Mouse (Mus musculus) lung, embryonic 16.5 days (tissue): ENCODE measurements around the gene Tmem98. TPM values are rescaled to one million over a fixed set of nuclear protein-coding genes. Genes with fewer than 3 reads are reported as not detected.

Experiments
- ATAC-seq: fragments of 200-750 bp; cut with Nextera tagmentation; 2 replicates; pipeline ENCODE4 v1.8.0; 2017; ENCODE audit warnings: low read depth, mild to moderate bottlenecking, moderate library complexity
- H3K27ac ChIP-seq: fragments of 300-500 bp; sonication (generic); 2 replicates; pipeline ENCODE4 v1.5.1; 2014; ENCODE audit warnings: mild to moderate bottlenecking, control low read depth, low read length
- H3K27me3 ChIP-seq: fragments of 300-500 bp; sonication (generic); 2 replicates; pipeline ENCODE4 v1.6.1; 2014; ENCODE audit warnings: low read depth, low read length, mixed read lengths; ENCODE audit not compliant: control insufficient read depth, insufficient read depth
- H3K36me3 ChIP-seq: fragments of 300-500 bp; sonication (generic); 2 replicates; pipeline ENCODE4 v1.6.1; 2014; ENCODE audit warnings: low read length; ENCODE audit not compliant: control insufficient read depth, insufficient read depth
- H3K4me1 ChIP-seq: fragments of 300-500 bp; sonication (generic); replicated peaks from 2 replicates; pipeline ENCODE4 v1.6.1; 2014; ENCODE audit warnings: low read length, mixed read lengths; ENCODE audit not compliant: control insufficient read depth, insufficient read depth
- H3K4me2 ChIP-seq: fragments of 300-500 bp; sonication (generic); 2 replicates; pipeline ENCODE4 v1.6.1; 2014; ENCODE audit warnings: low read depth, low read length, control low read depth
- H3K4me3 ChIP-seq: fragments of 300-500 bp; sonication (generic); 2 replicates; pipeline ENCODE4 v1.5.1; 2014; ENCODE audit warnings: mild to moderate bottlenecking, low read length, control low read depth
- H3K9ac ChIP-seq: fragments of 300-500 bp; sonication (generic); 2 replicates; pipeline ENCODE4 v1.6.1; 2014; ENCODE audit warnings: low read length, control low read depth
- H3K9me3 ChIP-seq: fragments of 300-500 bp; sonication (generic); 2 replicates; pipeline ENCODE4 v1.6.1; 2016; ENCODE audit warnings: low read length; ENCODE audit not compliant: control insufficient read depth
- WGBS: fragments of 180-500 bp; shearing (Covaris S2); extraction: QIAGEN DNeasy Blood & Tissue Kit; methylation state at CpG from one replicate; pipeline ENCODE4 v1.1.7; 2014; 5-methylcytosine and 5-hydroxymethylcytosine counted together
- polyA plus RNA-seq: library from polyadenylated mRNA; unstranded; fragments of >200 nt; fragmentation: Nextera tagmentation; extraction: Ambion mirVana; gene quantifications from 2 replicates; pipeline ENCODE4 v1.2.1, GENCODE M21; 2015

The Tmem98 gene
- polyA plus RNA-seq, 1 experiment from 2014 or later: 123 TPM

DNA sequence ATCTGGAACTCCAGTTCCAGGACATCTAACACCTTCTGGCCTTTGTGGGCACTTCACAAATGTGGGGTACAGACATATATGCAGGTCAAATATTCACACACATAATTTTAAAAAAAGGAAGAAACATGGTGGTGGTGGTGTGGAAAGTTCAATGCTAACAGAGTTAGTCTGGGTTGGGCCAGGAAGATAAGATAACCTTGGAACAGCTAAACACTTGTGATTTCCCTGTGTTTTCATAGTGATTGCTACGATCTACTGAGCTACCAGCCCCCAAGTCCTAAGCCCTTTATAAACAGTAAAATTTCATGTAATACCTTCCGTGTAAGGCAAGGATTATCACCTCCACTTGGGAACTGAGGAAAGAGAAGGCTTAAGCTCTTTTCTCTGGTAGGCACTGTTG lies 46.9 kb downstream of the Tmem98 start:
- no peak overlapping the region for H3K9ac ChIP-seq
- WGBS: 56% methylated on average over 2 of the region's 2 CpGs
- no peak for ATAC-seq
- peaks cover 3% of the 10 kb centered on the region; the same call in 1 of the 2 replicates for H3K4me1 ChIP-seq
- H3K4me2 ChIP-seq: no peak overlapping the region
- no peak overlapping the region for H3K27ac ChIP-seq
- H3K36me3 ChIP-seq: no peaks in the 10 kb centered on the region
- H3K9me3 ChIP-seq: no peaks in the 10 kb centered on the region
- no peaks in the 10 kb centered on the region; the same call in 1 of the 2 replicates for H3K27me3 ChIP-seq
- H3K4me3 ChIP-seq: no peak overlapping the region

DNA sequence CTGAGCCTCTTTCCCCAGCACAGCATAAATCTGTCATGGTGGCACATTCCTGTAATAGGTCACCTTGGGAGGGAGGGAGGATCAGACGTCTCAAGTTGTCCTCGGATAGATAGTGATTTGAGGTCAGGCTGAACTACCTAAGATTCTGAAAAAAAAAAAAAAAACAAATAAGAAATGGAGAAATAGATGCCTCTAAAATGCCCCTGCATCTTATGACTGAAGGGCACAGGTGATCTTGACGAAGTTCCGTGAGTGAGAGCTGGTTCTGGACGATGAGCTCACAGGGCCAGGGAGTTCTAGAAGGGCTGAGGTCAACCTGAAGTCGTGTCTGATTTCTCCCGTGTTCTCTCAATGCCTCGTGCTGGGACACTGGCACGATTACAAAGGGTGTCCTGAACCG lies 48.1 kb downstream of the Tmem98 start, which contains the start of gene Spaca3:
Gene Spaca3 (plus strand): TSS at position 301 of the 400 bp plus-strand sequence.
- 53% methylated on average over 10 of the region's 10 CpGs for WGBS
- no peaks in the 10 kb centered on the region for H3K9me3 ChIP-seq
- H3K9ac ChIP-seq: no peak within 1 kb of the TSS
- H3K4me2 ChIP-seq: no peak within 1 kb of the TSS
- no peak within 1 kb of the TSS for H3K27ac ChIP-seq
- H3K27me3 ChIP-seq: no peaks in the 10 kb centered on the region; the same call in 1 of the 2 replicates
- no peak for ATAC-seq
- H3K4me1 ChIP-seq: peaks cover 2% of the 10 kb centered on the region; the same call in 1 of the 2 replicates
- H3K36me3 ChIP-seq: no peaks in the 10 kb centered on the region
- no peak within 1 kb of the TSS for H3K4me3 ChIP-seq

DNA sequence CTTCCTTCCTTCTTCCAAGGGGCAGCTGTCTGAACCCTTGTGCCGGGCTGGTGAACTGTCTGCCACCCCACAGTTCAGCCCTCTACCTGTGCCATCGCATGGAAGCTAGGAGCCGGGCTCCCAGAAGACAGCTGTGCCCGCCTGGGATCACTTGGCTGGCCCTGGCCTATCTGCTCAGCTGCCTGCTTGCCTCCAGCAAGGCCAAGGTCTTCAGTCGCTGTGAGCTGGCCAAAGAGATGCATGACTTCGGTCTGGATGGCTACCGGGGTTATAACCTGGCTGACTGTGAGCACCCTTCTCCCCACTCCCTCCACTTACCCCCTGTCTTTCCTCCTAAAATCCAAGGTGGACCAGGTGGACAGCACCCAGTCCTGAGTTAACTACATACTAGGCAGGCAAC lies 53.0 kb downstream of the Tmem98 start:
- WGBS: 87% methylated on average over 7 of the region's 7 CpGs
- H3K9ac ChIP-seq: no peak overlapping the region
- no peaks in the 10 kb centered on the region for H3K4me1 ChIP-seq
- H3K4me2 ChIP-seq: no peak overlapping the region
- H3K27me3 ChIP-seq: no peaks in the 10 kb centered on the region
- no peaks in the 10 kb centered on the region for H3K9me3 ChIP-seq
- ATAC-seq: no peak
- no peak overlapping the region for H3K4me3 ChIP-seq
- no peaks in the 10 kb centered on the region for H3K36me3 ChIP-seq
- no peak overlapping the region for H3K27ac ChIP-seq

DNA sequence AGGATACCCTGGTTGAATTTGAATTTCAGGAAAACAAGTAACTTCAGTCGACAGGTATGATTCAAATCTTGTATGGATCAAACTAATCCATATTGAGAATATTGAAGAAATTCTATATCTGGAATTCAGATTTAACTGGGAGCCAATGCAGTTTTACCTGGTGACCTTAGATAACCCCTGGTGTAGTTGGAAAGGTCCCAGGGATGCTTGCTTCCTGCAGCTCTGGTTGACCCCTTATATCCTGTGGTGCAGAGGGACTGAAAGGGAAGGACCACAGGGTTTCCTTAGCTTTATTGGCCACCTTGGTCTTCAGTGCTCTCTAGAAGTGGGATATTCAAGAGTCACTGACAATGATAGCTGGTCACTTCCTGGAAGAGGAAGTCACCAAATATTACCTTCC lies 58.1 kb downstream of the Tmem98 start:
- Histone ChIP-seq H3K4me3 (no peak overlapping the region), H3K36me3 (no peaks in the 10 kb centered on the region), H3K27ac (no peak overlapping the region), H3K9me3 (no peaks in the 10 kb centered on the region), H3K4me1 (no peaks in the 10 kb centered on the region), H3K9ac (no peak overlapping the region), H3K4me2 (no peak overlapping the region), H3K27me3 (no peaks in the 10 kb centered on the region)
- ATAC-seq: no peak
- 89% methylated on average over 1 of the region's 1 CpGs for WGBS

Other genes starting within 250 kb of the Tmem98 start
- gene Myo1d, start 30.1 kb upstream of the Tmem98 start, polyA plus RNA-seq: 21.0 and 21.7 TPM in 2 replicates
- not detected in 2 replicates for gene Spaca3, start 48.2 kb downstream of the Tmem98 start, polyA plus RNA-seq